Mouse (Mus musculus): ENCODE results near the gene Gatc.
A peak's percentile ranks its signal among the peaks of the same experiment; 100 is the strongest.
"Not testable (repeated sequence)": the region's sequence is repeated elsewhere in the genome, so short reads cannot be mapped to it uniquely, and the experiment has no call there.

The Gatc gene

DNA sequence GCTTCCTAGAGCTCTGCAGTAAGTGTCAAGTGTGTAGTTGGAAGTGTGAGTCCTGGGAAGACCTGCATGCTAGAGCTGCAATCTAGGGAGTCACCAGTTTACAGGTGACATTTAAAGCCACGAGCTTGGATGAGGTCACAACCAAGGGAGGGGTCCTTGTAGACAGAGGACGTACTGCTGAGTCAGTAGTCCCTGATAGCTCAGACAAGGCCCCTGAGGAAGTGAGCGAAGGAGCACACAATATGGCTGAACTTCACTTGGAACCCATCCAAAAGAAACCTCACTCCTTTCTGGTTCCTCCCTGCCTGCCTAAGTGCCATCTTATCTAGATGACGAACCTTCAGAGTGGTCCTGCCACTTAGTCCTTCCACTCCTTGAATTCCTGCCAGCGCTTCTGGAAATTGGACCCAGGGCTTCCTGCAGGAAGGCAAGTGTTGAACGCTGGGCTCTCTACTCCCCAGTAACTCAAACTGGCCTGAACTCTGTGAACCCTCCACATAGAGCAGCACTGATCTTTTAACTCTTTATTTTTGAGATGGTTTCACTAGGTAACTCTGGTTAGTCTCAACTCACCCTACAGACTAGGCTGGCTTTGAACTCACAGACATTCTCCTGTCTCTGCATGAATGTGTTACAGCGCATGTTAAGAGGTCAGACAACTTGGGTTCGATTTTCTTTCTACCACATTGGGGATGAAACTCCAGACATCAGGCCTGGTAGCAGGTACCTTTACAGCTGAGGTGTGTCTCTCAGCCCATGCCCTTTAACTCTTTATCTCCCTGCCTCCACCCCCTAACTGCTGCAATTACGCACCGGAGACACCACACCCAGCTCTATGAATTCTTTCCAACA lies 27.9 kb downstream of the Gatc start:
- peaks cover 80% of the 10 kb centered on the region for H3K4me1 ChIP-seq (replicated peaks; ENCODE audit: low read depth, low read length)
- H3K9me3 ChIP-seq (ENCODE audit: low read length): no peaks in the 10 kb centered on the region
- TF ChIP-seq CTCF (conservative IDR thresholded peaks at IDR 0.05; ENCODE audit: low read length): no peak
- no peak for TF ChIP-seq NANOG (IDR thresholded peaks at IDR 0.05; ENCODE audit: borderline replicate concordance, low read length)
- no peak for TF ChIP-seq POU5F1 (IDR thresholded peaks at IDR 0.05; ENCODE audit: borderline replicate concordance, low read length)
- H3K27me3 ChIP-seq (ENCODE audit: insufficient read depth, low read length): peaks cover 8% of the 10 kb centered on the region; the same call in 1 of the 2 replicates
- H3K4me3 ChIP-seq (replicated peaks; ENCODE audit: low read length): peak overlapping the region; percentile 51
- peaks cover 5% of the 10 kb centered on the region; the same call in 1 of the 2 replicates for H3K36me3 ChIP-seq (ENCODE audit: insufficient read depth, low read length)

- no peak for TF ChIP-seq CTCF (conservative IDR thresholded peaks at IDR 0.05; ENCODE audit: low read length)
- TF ChIP-seq POU5F1 (IDR thresholded peaks at IDR 0.05; ENCODE audit: borderline replicate concordance, low read length): no peak
- TF ChIP-seq NANOG (IDR thresholded peaks at IDR 0.05; ENCODE audit: borderline replicate concordance, low read length): no peak
Measured at GRCm38 (mm10) chr5:115312354-115312753, 28.6 kb downstream of the Gatc start.

GRCm38 (mm10) chr5:115302190-115302589 lies 38.8 kb downstream of the Gatc start:
- H3K9me3 ChIP-seq (ENCODE audit: low read length); H3K4me3 ChIP-seq (replicated peaks; ENCODE audit: low read length); H3K27me3 ChIP-seq (ENCODE audit: insufficient read depth, low read length): not testable (repeated sequence)
- H3K36me3 ChIP-seq (ENCODE audit: insufficient read depth, low read length): peaks cover 25% of the 10 kb centered on the region
- peaks cover 43% of the 10 kb centered on the region for H3K4me1 ChIP-seq (replicated peaks; ENCODE audit: low read depth, low read length)

More at GRCm38 (mm10) chr5:115312354-115312753, 28.6 kb downstream of the Gatc start:
- H3K27me3 ChIP-seq (ENCODE audit: insufficient read depth, low read length): peaks cover 8% of the 10 kb centered on the region; the same call in 1 of the 2 replicates
- H3K4me3 ChIP-seq (replicated peaks; ENCODE audit: low read length): no peak overlapping the region; the same call in 1 of the 2 replicates
- peaks cover 5% of the 10 kb centered on the region; the same call in 1 of the 2 replicates for H3K36me3 ChIP-seq (ENCODE audit: insufficient read depth, low read length)
- H3K9me3 ChIP-seq (ENCODE audit: low read length): no peaks in the 10 kb centered on the region
- peaks cover 73% of the 10 kb centered on the region for H3K4me1 ChIP-seq (replicated peaks; ENCODE audit: low read depth, low read length)

GRCm38 (mm10) chr5:115301615-115302014 lies 39.4 kb downstream of the Gatc start:
- no peak for TF ChIP-seq CTCF (conservative IDR thresholded peaks at IDR 0.05; ENCODE audit: low read length)
- no peak for TF ChIP-seq POU5F1 (IDR thresholded peaks at IDR 0.05; ENCODE audit: borderline replicate concordance, low read length)
- no peak for TF ChIP-seq NANOG (IDR thresholded peaks at IDR 0.05; ENCODE audit: borderline replicate concordance, low read length)
- H3K9me3 ChIP-seq (ENCODE audit: low read length): no peaks in the 10 kb centered on the region
- H3K4me3 ChIP-seq (replicated peaks; ENCODE audit: low read length): peak overlapping the region; percentile 73
- peaks cover 31% of the 10 kb centered on the region for H3K36me3 ChIP-seq (ENCODE audit: insufficient read depth, low read length)
- peaks cover 49% of the 10 kb centered on the region for H3K4me1 ChIP-seq (replicated peaks; ENCODE audit: low read depth, low read length)
- H3K27me3 ChIP-seq (ENCODE audit: insufficient read depth, low read length): no peaks in the 10 kb centered on the region

GRCm38 (mm10) chr5:115300792-115301614 lies 40.0 kb downstream of the Gatc start, which contains the start of gene Dynll1:
Gene Dynll1 (minus strand): TSS chr5:115300999.
- H3K9me3 ChIP-seq (ENCODE audit: low read length): no peaks in the 10 kb centered on the region
- H3K4me3 ChIP-seq (replicated peaks; ENCODE audit: low read length): peak within 1 kb of the TSS; percentile 97
- peaks cover 37% of the 10 kb centered on the region for H3K36me3 ChIP-seq (ENCODE audit: insufficient read depth, low read length)
- H3K4me1 ChIP-seq (replicated peaks; ENCODE audit: low read depth, low read length): peaks cover 55% of the 10 kb centered on the region
- no peaks in the 10 kb centered on the region for H3K27me3 ChIP-seq (ENCODE audit: insufficient read depth, low read length)
- no peak for TF ChIP-seq NANOG (IDR thresholded peaks at IDR 0.05; ENCODE audit: borderline replicate concordance, low read length)
- no peak for TF ChIP-seq POU5F1 (IDR thresholded peaks at IDR 0.05; ENCODE audit: borderline replicate concordance, low read length)
- TF ChIP-seq CTCF (conservative IDR thresholded peaks at IDR 0.05; ENCODE audit: low read length): no peak

DNA sequence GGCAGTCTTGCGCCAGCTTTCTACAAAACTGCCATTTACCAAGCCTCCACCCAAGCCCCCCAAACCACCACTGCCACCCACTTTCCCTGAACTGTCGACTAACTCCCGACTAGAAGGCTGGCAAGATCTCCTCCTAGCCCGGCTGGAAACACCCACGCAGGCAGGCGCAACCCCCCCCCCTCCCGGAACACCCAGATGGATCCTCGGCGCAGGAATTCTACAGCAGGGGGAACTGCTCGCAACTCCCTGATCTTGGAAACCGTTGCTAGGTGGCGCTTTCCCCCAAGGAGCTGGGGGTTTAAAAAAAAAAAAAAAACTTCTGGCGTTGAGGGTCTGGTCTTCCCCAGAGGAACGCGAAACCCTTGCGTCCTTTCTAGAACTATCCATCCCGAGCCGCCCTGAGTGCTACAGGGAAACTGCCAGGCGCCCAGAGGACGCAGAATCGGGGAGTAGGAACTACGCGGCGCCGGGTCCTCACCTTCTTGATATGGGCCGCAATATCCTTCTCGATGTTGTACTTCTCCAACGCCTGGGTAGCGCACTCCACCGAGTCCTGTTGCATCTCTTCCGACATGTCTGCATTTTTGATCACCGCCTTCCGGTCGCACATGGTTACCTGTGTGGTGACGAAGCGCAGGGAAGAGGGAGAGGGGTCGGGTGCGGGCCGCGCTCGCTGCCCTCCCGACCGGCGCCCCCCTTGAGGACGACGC lies 40.8 kb downstream of the Gatc start:
- TF ChIP-seq CTCF (conservative IDR thresholded peaks at IDR 0.05; ENCODE audit: low read length): no peak
- TF ChIP-seq POU5F1 (IDR thresholded peaks at IDR 0.05; ENCODE audit: borderline replicate concordance, low read length): no peak
- TF ChIP-seq NANOG (IDR thresholded peaks at IDR 0.05; ENCODE audit: borderline replicate concordance, low read length): no peak
- H3K27me3 ChIP-seq (ENCODE audit: insufficient read depth, low read length): no peaks in the 10 kb centered on the region
- no peaks in the 10 kb centered on the region for H3K9me3 ChIP-seq (ENCODE audit: low read length)
- H3K36me3 ChIP-seq (ENCODE audit: insufficient read depth, low read length): peaks cover 45% of the 10 kb centered on the region
- peaks cover 61% of the 10 kb centered on the region for H3K4me1 ChIP-seq (replicated peaks; ENCODE audit: low read depth, low read length)
- peak overlapping the region; percentile 97 for H3K4me3 ChIP-seq (replicated peaks; ENCODE audit: low read length)

DNA sequence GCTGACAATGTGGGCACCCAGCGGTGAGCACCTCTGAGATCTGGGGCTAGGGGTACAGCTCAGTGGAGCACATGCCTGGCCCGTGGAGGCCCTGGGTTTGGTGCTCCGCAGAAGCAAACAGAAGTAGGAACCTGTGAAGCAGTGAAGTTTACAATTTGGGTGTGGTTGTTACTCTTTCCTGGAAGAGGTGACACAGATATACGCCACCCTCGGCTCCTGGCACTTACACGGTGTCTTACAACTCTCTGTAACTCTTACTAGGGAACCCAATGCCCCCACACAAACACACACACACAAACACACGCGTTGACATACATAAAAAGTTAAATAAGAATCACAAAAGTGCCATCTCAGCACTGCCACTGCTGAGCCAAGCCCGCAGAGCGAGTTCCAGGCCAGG lies 44.6 kb downstream of the Gatc start:
- H3K4me1 ChIP-seq (replicated peaks; ENCODE audit: low read depth, low read length): peaks cover 57% of the 10 kb centered on the region
- no peak for TF ChIP-seq CTCF (conservative IDR thresholded peaks at IDR 0.05; ENCODE audit: low read length)
- no peak for TF ChIP-seq NANOG (IDR thresholded peaks at IDR 0.05; ENCODE audit: borderline replicate concordance, low read length)
- H3K4me3 ChIP-seq (replicated peaks; ENCODE audit: low read length): peak overlapping the region; percentile 1; the same call in 1 of the 2 replicates
- peaks cover 82% of the 10 kb centered on the region for H3K36me3 ChIP-seq (ENCODE audit: insufficient read depth, low read length)
- no peaks in the 10 kb centered on the region for H3K27me3 ChIP-seq (ENCODE audit: insufficient read depth, low read length)
- no peaks in the 10 kb centered on the region for H3K9me3 ChIP-seq (ENCODE audit: low read length)

DNA sequence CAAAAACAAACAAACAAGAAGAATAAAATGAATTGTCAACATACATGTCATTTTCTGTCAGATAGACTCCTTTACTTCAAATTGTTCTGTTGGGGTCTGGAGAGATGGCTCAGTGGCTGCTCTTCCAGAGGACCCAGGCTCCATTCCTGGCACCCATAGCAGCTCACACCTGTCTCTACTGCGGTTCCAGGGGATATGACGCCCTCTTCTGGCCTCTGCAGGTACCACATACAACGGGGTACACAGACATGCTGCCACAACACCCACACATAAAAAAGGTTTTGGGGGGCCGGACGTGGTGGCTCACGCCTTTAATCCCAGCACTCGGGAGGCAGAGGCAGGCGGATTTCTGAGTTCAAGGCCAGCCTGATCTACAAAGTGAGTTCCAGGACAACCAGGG lies 46.8 kb downstream of the Gatc start:
- peaks cover 50% of the 10 kb centered on the region for H3K4me1 ChIP-seq (replicated peaks; ENCODE audit: low read depth, low read length)
- TF ChIP-seq NANOG (IDR thresholded peaks at IDR 0.05; ENCODE audit: borderline replicate concordance, low read length) (no peak), CTCF (conservative IDR thresholded peaks at IDR 0.05; ENCODE audit: low read length) (peak; percentile 63), POU5F1 (IDR thresholded peaks at IDR 0.05; ENCODE audit: borderline replicate concordance, low read length) (no peak)
- H3K27me3 ChIP-seq (ENCODE audit: insufficient read depth, low read length): no peaks in the 10 kb centered on the region
- no peak overlapping the region for H3K4me3 ChIP-seq (replicated peaks; ENCODE audit: low read length)
- H3K36me3 ChIP-seq (ENCODE audit: insufficient read depth, low read length): peaks cover 98% of the 10 kb centered on the region
- H3K9me3 ChIP-seq (ENCODE audit: low read length): no peaks in the 10 kb centered on the region
